27 mouse cellular contexts compared by ENCODE assay signal in the genomic region with DNA sequence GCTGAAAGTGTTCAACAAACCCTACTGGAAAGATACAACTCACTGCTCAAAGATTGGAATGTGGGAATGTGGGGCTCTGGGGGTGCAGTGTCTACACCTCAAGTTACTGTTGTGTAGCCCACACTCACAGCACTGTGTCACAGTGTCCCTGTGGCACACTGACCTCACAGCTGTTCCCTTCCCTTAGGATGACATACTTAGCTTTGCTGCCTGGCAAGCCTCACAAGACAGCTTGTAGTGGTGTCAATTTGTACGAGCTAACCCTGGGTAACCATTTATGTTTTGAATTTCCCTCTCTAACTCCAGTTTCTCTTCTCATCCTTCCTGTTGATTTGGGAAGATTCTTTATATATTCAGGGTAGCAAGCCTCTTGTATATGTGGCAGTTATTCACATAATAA.
"Had no signal": no experiment of that assay in that cellular context is flagged by ENCODE, and none has a peak within 500 bp of the region (broad histone marks: within the 10 kb centered on the region; RNA-seq: fewer than 3 reads in every experiment).

No protein-coding gene starts in this region.

- H3K4me3 ChIP-seq: gastrocnemius, adult 2 months; heart, embryonic 15.5 days; hindbrain, embryonic 10.5 days; hindbrain, embryonic 12.5 days; intestine, embryonic 15.5 days; layer of hippocampus, adult 2 months; left cerebral cortex, adult 2 months; limb, embryonic 10.5 days; limb, embryonic 12.5 days; liver, embryonic 13.5 days; liver, embryonic 15.5 days had no signal

- DNase-seq: gastrocnemius, adult 2 months; gastrocnemius, postnatal 10 days; gastrocnemius, postnatal 25 days; heart, postnatal 14 days; heart, postnatal 36 days; kidney, adult 18-20 months; kidney, adult 8-10 months; kidney, postnatal 10 days; kidney, postnatal 25 days; kidney, postnatal 4 days; liver; liver, embryonic 13.5 days had no signal

- H3K36me3 ChIP-seq: heart, embryonic 15.5 days; hindbrain, embryonic 10.5 days; hindbrain, embryonic 12.5 days; intestine, embryonic 15.5 days; limb, embryonic 10.5 days; limb, embryonic 12.5 days; liver, embryonic 13.5 days; liver, embryonic 15.5 days had no signal

- H3K4me1 ChIP-seq: hindbrain, embryonic 10.5 days; hindbrain, embryonic 12.5 days; intestine, embryonic 15.5 days; limb, embryonic 10.5 days; limb, embryonic 12.5 days; liver, embryonic 13.5 days; liver, embryonic 15.5 days had no signal

- ATAC-seq: hindbrain, embryonic 16.5 days; inflammation-experienced regulatory T-cells, adult 6 months; intestine, embryonic 15.5 days; intestine, postnatal 0 days had no signal

- H3K27ac ChIP-seq: gastrocnemius, adult 2 months; heart, embryonic 15.5 days; hindbrain, embryonic 10.5 days; hindbrain, embryonic 12.5 days; hindbrain, embryonic 14.5 days; intestine, embryonic 15.5 days; layer of hippocampus, adult 2 months; left cerebral cortex, adult 2 months; limb, embryonic 10.5 days; limb, embryonic 12.5 days; liver, embryonic 13.5 days; liver, embryonic 15.5 days had no signal

- H3K27me3 ChIP-seq: hindbrain, embryonic 12.5 days; intestine, embryonic 15.5 days; limb, embryonic 12.5 days; liver, embryonic 13.5 days; liver, embryonic 15.5 days had no signal

- H3K4me2 ChIP-seq: heart, embryonic 11.5 days; heart, embryonic 15.5 days; hindbrain, embryonic 12.5 days; hindbrain, embryonic 14.5 days; intestine, embryonic 15.5 days; limb, embryonic 12.5 days; liver, embryonic 11.5 days; liver, embryonic 13.5 days; liver, embryonic 15.5 days had no signal

- H3K9ac ChIP-seq: heart, embryonic 15.5 days; hindbrain, embryonic 12.5 days; hindbrain, embryonic 14.5 days; intestine, embryonic 15.5 days; limb, embryonic 12.5 days; liver, embryonic 13.5 days; liver, embryonic 15.5 days had no signal

- H3K9me3 ChIP-seq: heart, embryonic 15.5 days; hindbrain, embryonic 10.5 days; hindbrain, embryonic 12.5 days; intestine, embryonic 15.5 days; limb, embryonic 10.5 days; limb, embryonic 12.5 days; liver, embryonic 13.5 days; liver, embryonic 15.5 days had no signal
